Mouse (Mus musculus): ENCODE results near the gene Vmn2r89.

GRCm38 (mm10) chr14:51499707-51500275 is 48.1 kb downstream of the Vmn2r89 start:
- TF ChIP-seq POLR2A (IDR thresholded peaks at IDR 0.05; ENCODE audit: control insufficient read depth, extremely low read depth, insufficient read depth, low read length, poor library complexity) (no peak), CTCF (IDR thresholded peaks at IDR 0.05; ENCODE audit: borderline replicate concordance, control insufficient read depth, extremely low read depth, insufficient read depth, low read length, poor library complexity) (no peak)
